Mouse (Mus musculus): Measurements from ENCODE around the gene Pde3a.
A peak's percentile ranks its signal among the peaks of the same experiment; 100 is the strongest.

The Pde3a gene

GRCm38 (mm10) chr6:141487266-141487665 is 238.2 kb downstream of the Pde3a start:
- DNase-seq (ENCODE audit: extremely low spot score, low read depth, low spot score) = no peak

GRCm38 (mm10) chr6:141488619-141489018 is 239.6 kb downstream of the Pde3a start:
- DNase-seq (ENCODE audit: extremely low spot score, low read depth, low spot score) = peak; percentile 56

- no peak for DNase-seq (ENCODE audit: extremely low spot score, low read depth, low spot score)
These were observed 245.8 kb downstream of the Pde3a start for GRCm38 (mm10) chr6:141494909-141495308.

GRCm38 (mm10) chr6:141495634-141496418 is 246.8 kb downstream of the Pde3a start:
- peak; percentile 41 for DNase-seq (ENCODE audit: extremely low spot score, low read depth, low spot score)

- no peak for DNase-seq (ENCODE audit: extremely low spot score, low read depth, low spot score)
These were observed 250.4 kb downstream of the Pde3a start for GRCm38 (mm10) chr6:141499511-141499910.

DNA sequence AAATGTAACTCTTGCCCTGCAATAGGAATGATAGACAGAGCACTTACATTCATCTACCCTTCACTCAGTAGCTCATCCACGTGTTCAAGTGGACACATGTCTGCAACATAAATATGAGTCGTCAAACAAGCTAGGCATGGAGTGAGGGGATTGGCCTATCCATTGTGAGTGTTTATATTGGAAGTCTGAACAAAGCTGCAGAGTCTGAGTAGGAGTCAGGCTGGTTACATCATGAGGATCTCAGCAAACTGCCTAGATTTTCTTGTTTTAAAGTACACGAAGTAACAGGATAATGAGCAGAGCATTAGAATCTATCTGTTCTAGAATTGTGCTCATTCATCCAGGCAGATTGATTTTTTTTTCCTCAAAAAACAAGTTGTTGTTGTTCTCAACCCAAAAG is 252.1 kb downstream of the Pde3a start:
- DNase-seq (ENCODE audit: extremely low spot score, low read depth, low spot score) = no peak

- DNase-seq (ENCODE audit: extremely low spot score, low read depth, low spot score) = no peak
These were observed 273.5 kb downstream of the Pde3a start for GRCm38 (mm10) chr6:141522541-141522940.

DNA sequence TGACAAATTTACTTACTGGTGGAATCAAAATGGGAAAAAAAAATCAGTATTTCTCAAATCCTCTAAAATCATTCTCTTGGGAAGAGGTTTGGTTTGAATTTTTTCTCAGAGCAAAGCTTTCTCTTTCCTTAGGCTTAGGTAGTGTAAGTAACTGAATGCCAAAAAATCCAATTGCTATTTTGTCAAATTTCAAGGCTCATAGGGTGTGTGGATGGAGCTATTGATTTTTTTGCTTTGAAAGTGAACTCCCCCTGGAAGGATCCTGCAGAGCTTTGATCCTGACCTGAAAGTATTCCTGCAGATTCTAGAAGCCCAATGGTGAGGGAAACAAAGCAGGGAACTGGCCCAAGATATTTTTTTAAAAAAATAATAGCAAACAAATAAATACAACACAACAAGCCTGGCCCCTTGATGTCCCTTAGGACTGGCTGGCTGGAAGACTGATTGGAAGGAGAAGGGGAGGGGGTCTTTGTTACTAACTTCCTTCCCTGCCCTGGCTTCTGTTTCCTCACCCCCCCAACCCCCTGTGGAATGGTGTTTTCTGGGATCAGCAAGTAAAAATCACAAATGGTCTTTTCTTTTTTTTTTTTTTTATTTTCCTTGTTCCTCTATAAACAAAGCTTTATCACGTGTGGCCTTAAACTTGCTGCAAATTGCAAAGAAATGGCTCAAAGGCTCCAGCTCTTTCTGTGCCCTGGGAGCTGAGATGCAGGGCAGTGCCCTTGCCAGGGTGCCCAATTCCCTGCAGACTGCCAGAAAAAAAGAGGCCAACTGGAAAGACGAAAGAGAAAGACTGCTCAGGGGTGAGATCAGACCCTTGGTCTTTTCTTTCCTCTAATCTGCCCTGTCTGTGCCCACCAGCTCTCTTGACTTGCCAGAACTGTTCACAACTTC is 274.9 kb downstream of the Pde3a start, which contains the start of gene Slco1c1:
Gene Slco1c1 (plus strand): TSS at position 622 of the 894 bp plus-strand sequence.
- no peak for DNase-seq (ENCODE audit: extremely low spot score, low read depth, low spot score)

GRCm38 (mm10) chr6:141525787-141526186 is 276.7 kb downstream of the Pde3a start:
- no peak for DNase-seq (ENCODE audit: extremely low spot score, low read depth, low spot score)

- DNase-seq (ENCODE audit: extremely low spot score, low read depth, low spot score) = no peak
These were observed 281.8 kb downstream of the Pde3a start for GRCm38 (mm10) chr6:141530865-141531264.

DNA sequence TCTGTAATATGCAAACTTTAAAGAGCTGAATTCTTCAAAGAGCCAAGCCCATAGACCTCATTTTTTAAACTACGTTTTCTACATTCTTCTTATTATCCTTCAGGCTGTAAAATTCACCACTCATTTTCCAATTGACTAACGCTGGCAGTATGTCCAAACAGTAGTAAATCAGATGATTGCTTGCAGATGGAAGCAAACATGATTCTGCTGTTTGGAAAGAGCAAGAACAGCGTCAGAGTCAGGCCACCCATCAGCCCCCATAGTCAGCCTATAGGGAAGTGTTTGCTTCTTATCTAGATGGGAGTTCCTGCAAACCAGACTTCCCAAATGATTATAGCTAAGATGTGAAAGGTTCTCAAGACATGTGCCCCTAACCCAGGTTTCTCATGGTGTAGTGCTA is 288.2 kb downstream of the Pde3a start:
- no peak for DNase-seq (ENCODE audit: extremely low spot score, low read depth, low spot score)

DNA sequence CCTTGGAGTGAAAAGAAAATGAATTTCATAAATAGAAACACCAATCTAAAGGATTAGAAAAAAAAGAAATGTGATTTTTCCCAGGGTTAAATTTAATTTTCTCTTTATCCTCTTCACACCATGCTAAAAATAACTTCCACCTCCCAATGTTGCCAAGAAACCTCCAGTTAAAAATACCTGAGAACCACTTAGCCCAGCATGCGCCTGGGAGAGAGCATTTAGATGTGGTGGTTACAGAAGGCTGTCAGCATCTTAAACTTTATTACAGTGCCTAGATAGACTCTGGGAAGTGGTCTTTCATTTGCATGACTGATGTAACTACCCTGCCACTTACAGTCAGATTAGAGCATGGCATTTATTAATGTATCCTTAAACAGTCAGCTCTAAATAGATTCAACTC is 292.1 kb downstream of the Pde3a start:
- DNase-seq (ENCODE audit: extremely low spot score, low read depth, low spot score) = no peak

DNA sequence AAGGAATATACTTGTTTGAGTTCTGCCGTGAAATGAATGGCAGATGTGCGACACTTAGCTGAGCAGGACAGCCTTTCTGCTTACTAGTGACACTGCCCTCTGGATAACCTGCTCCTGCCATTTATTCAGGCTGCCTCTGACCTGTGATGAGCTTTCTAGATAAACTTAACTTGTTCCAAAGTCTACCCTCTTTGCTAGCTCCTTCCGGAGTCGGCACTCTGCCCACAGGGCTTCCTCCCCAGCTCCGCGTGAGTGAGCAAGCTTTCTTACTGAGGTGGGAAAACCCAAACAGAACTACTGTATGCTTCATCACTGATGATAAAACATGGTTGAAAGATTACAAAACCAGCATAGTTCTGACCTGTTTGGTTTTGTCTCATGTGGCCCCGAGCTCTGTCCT is 294.3 kb downstream of the Pde3a start:
- DNase-seq (ENCODE audit: extremely low spot score, low read depth, low spot score) = no peak

All from hindlimb bud, embryonic 11.5 days (tissue).